Mouse (Mus musculus): ENCODE data around the gene Ctla2a. TPM values are rescaled to one million over a fixed set of nuclear protein-coding genes. Genes with fewer than 3 reads are reported as not detected.
"Not testable (repeated sequence)": the region's sequence is repeated elsewhere in the genome, so short reads cannot be mapped to it uniquely, and the experiment has no call there.

Gene Ctla2a
- polyA plus RNA-seq, 1 experiment from 2014 or later, result 434 TPM

GRCm38 (mm10) chr13:60897328-60897727 is 39.1 kb downstream of the Ctla2a start, which contains the start of gene Ctla2b:
Ctla2b (minus strand) TSS chr13:60897447.
- DNase-seq (ENCODE audit: low spot score) (peak; percentile 68), ATAC-seq (peak; percentile 98)
- no peaks in the 10 kb centered on the region for H3K36me3 ChIP-seq (ENCODE audit: insufficient read depth, low read length)
- peak within 1 kb of the TSS; percentile 16; the same call in 1 of the 2 replicates for H3K27ac ChIP-seq (ENCODE audit: low read length)
- peak; percentile 99 for TF ChIP-seq EP300 (IDR thresholded peaks at IDR 0.05)
- no peak for TF ChIP-seq CTCF (IDR thresholded peaks at IDR 0.05)
- H3K9me3 ChIP-seq (ENCODE audit: low read length), result no peaks in the 10 kb centered on the region
- H3K4me1 ChIP-seq (ENCODE audit: insufficient read depth, low read depth, low read length), result no peaks in the 10 kb centered on the region
- 49% methylated on average over 3 of the region's 3 CpGs for WGBS
- H3K4me2 ChIP-seq (replicated peaks; ENCODE audit: low read depth, low read length), result no peak within 1 kb of the TSS
- no peaks in the 10 kb centered on the region for H3K27me3 ChIP-seq (replicated peaks; ENCODE audit: insufficient read depth, low read length)
- H3K9ac ChIP-seq (replicated peaks; ENCODE audit: low read depth), result no peak within 1 kb of the TSS
- H3K4me3 ChIP-seq (ENCODE audit: low read depth, low read length), result no peak within 1 kb of the TSS

GRCm38 (mm10) chr13:60896794-60897193 is 39.6 kb downstream of the Ctla2a start, which contains the start of gene Gm49392:
Gm49392 (minus strand) TSS chr13:60896894.
- not testable (repeated sequence) for ATAC-seq; H3K4me2 ChIP-seq (replicated peaks; ENCODE audit: low read depth, low read length); DNase-seq (ENCODE audit: low spot score); H3K9ac ChIP-seq (replicated peaks; ENCODE audit: low read depth); H3K36me3 ChIP-seq (ENCODE audit: insufficient read depth, low read length); H3K9me3 ChIP-seq (ENCODE audit: low read length); H3K4me1 ChIP-seq (ENCODE audit: insufficient read depth, low read depth, low read length); H3K27me3 ChIP-seq (replicated peaks; ENCODE audit: insufficient read depth, low read length); H3K4me3 ChIP-seq (ENCODE audit: low read depth, low read length)
- H3K27ac ChIP-seq (ENCODE audit: low read length), result peak within 1 kb of the TSS; percentile 16; the same call in 1 of the 2 replicates
- 89% methylated on average over 7 of the region's 8 CpGs for WGBS

- TF ChIP-seq CTCF (IDR thresholded peaks at IDR 0.05), result no peak
- TF ChIP-seq EP300 (IDR thresholded peaks at IDR 0.05), result no peak
- H3K4me1 ChIP-seq (ENCODE audit: insufficient read depth, low read depth, low read length), result no peaks in the 10 kb centered on the region
- H3K9ac ChIP-seq (replicated peaks; ENCODE audit: low read depth), result no peak overlapping the region
- H3K9me3 ChIP-seq (ENCODE audit: low read length), result no peaks in the 10 kb centered on the region
- no peak overlapping the region for H3K4me3 ChIP-seq (ENCODE audit: low read depth, low read length)
- H3K27ac ChIP-seq (ENCODE audit: low read length), result no peak overlapping the region
- H3K27me3 ChIP-seq (replicated peaks; ENCODE audit: insufficient read depth, low read length), result no peaks in the 10 kb centered on the region
- no peaks in the 10 kb centered on the region for H3K36me3 ChIP-seq (ENCODE audit: insufficient read depth, low read length)
- no peak for DNase-seq (ENCODE audit: low spot score)
- no peak overlapping the region for H3K4me2 ChIP-seq (replicated peaks; ENCODE audit: low read depth, low read length)
- ATAC-seq, result no peak
Observed at GRCm38 (mm10) chr13:60895406-60896160, 40.8 kb downstream of the Ctla2a start.

DNA sequence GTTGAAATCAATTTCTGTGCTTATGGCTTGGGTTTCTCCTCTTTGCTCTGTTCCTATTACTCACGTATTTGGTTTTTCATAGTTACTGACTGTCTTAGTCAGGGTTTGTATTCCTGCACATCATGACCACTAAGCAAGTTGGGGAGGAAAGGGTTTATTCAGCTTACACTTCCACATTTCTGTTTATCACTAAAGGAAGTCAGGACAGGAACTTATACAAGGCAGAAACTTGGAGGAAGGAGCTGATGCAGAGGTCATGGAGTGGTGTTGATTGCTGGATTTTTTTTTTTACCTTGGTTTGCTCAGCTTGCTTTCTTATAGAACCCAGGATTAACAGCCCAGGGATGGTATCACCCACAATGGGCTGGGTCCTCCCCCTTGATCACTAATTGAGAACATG is 44.1 kb downstream of the Ctla2a start:
- Histone ChIP-seq H3K36me3 (ENCODE audit: insufficient read depth, low read length) (no peaks in the 10 kb centered on the region), H3K27me3 (replicated peaks; ENCODE audit: insufficient read depth, low read length) (no peaks in the 10 kb centered on the region), H3K4me1 (ENCODE audit: insufficient read depth, low read depth, low read length) (no peaks in the 10 kb centered on the region), H3K4me2 (replicated peaks; ENCODE audit: low read depth, low read length) (no peak overlapping the region), H3K9me3 (ENCODE audit: low read length) (no peaks in the 10 kb centered on the region), H3K27ac (ENCODE audit: low read length) (no peak overlapping the region), H3K9ac (replicated peaks; ENCODE audit: low read depth) (no peak overlapping the region), H3K4me3 (ENCODE audit: low read depth, low read length) (no peak overlapping the region)
- DNase-seq (ENCODE audit: low spot score) (no peak), ATAC-seq (no peak)
- TF ChIP-seq EP300 (IDR thresholded peaks at IDR 0.05) (no peak), CTCF (IDR thresholded peaks at IDR 0.05) (no peak)
- WGBS, result 67% methylated on average over 1 of the region's 1 CpGs

Other genes with a start within 250 kb of the Ctla2a start
- not detected in 2 replicates for gene BC051665, start 150.3 kb downstream of the Ctla2a start, polyA plus RNA-seq (2015; fragmentation: Nextera tagmentation; extraction: Ambion mirVana)
- not detected in 2 replicates for gene Ctsll3, start 133.8 kb downstream of the Ctla2a start, polyA plus RNA-seq (2015; fragmentation: Nextera tagmentation; extraction: Ambion mirVana)
- 0.32 TPM in 1 of 2 replicates, not detected in the other for gene 4930486L24Rik, start 72.2 kb downstream of the Ctla2a start, polyA plus RNA-seq (2015; fragmentation: Nextera tagmentation; extraction: Ambion mirVana)
- gene Gm49392, start 39.7 kb downstream of the Ctla2a start, polyA plus RNA-seq (2015; fragmentation: Nextera tagmentation; extraction: Ambion mirVana), result 1.3 and 1.8 TPM in 2 replicates
- gene Ctla2b, start 39.2 kb downstream of the Ctla2a start, polyA plus RNA-seq (2015; fragmentation: Nextera tagmentation; extraction: Ambion mirVana), result 12.3 and 13.4 TPM in 2 replicates
- gene Tpbpb, start 31.7 kb downstream of the Ctla2a start, polyA plus RNA-seq (2015; fragmentation: Nextera tagmentation; extraction: Ambion mirVana), result not detected in 2 replicates
- not detected in 2 replicates for gene Gm49393, start 1.0 kb downstream of the Ctla2a start, polyA plus RNA-seq (2015; fragmentation: Nextera tagmentation; extraction: Ambion mirVana)
- 7.5 and 10.6 TPM in 2 replicates for gene Gm49391, start 54 bp downstream of the Ctla2a start, polyA plus RNA-seq (2015; fragmentation: Nextera tagmentation; extraction: Ambion mirVana)
- not detected in 2 replicates for gene Tpbpa, start 5.4 kb upstream of the Ctla2a start, polyA plus RNA-seq (2015; fragmentation: Nextera tagmentation; extraction: Ambion mirVana)
- not detected in 2 replicates for gene Ctsj, start 69.3 kb upstream of the Ctla2a start, polyA plus RNA-seq (2015; fragmentation: Nextera tagmentation; extraction: Ambion mirVana)
- not detected in 2 replicates for gene Ctsq, start 104.0 kb upstream of the Ctla2a start, polyA plus RNA-seq (2015; fragmentation: Nextera tagmentation; extraction: Ambion mirVana)
- gene Ctsr, start 227.6 kb upstream of the Ctla2a start, polyA plus RNA-seq (2015; fragmentation: Nextera tagmentation; extraction: Ambion mirVana), result not detected in 2 replicates